Mouse (Mus musculus): Measurements from ENCODE around the gene Atg4a-ps. TPM values are rescaled to one million over a fixed set of nuclear protein-coding genes. Genes with fewer than 3 reads are reported as not detected.

Atg4a-ps gene
- polyA plus RNA-seq, 1 experiment from 2014 or later = not detected

- H3K36me3 ChIP-seq (ENCODE audit: control insufficient read depth, insufficient read depth, low read length) = no peaks in the 10 kb centered on the region
- no peak overlapping the region for H3K9ac ChIP-seq (ENCODE audit: low read depth, low read length)
- H3K27ac ChIP-seq (ENCODE audit: low read depth, low read length) = no peak overlapping the region
- no peak overlapping the region for H3K4me2 ChIP-seq (replicated peaks; ENCODE audit: low read depth, low read length)
- no peaks in the 10 kb centered on the region for H3K27me3 ChIP-seq (ENCODE audit: control insufficient read depth, insufficient read depth, low read length)
- no peak overlapping the region for H3K4me3 ChIP-seq (ENCODE audit: low read depth, low read length)
- DNase-seq (ENCODE audit: low spot score) (no peak), ATAC-seq (ENCODE audit: low FRiP score) (no peak)
- H3K4me1 ChIP-seq (replicated peaks; ENCODE audit: control insufficient read depth, insufficient read depth, low read length) = no peaks in the 10 kb centered on the region
- 88% methylated on average over 10 of the region's 10 CpGs for WGBS
- no peaks in the 10 kb centered on the region for H3K9me3 ChIP-seq (ENCODE audit: control insufficient read depth, low read length)
Observed at GRCm38 (mm10) chr3:103623893-103624470, 21.9 kb downstream of the Atg4a-ps start.

DNA sequence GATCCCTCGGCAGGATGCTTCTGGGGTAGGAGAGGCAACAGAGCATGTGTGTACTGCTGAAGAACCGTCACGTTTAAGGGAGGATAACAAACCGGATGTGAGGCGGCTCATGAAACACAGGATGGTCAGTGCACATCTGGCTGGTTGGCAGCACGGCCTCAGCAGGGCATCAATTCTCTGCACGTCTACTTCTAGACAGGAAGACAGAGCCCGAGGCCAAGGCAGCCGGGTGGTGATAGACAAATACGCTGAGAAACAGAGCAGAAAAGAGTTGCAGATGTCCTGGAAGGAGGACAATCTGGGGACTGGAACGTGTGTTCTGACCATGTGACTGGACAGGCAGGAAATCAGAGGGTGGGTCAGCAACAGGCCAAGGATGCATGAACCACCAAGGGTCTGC, 25.8 kb downstream of the Atg4a-ps start:
- no peaks in the 10 kb centered on the region for H3K4me1 ChIP-seq (replicated peaks; ENCODE audit: control insufficient read depth, insufficient read depth, low read length)
- H3K27me3 ChIP-seq (ENCODE audit: control insufficient read depth, insufficient read depth, low read length) = no peaks in the 10 kb centered on the region
- H3K9ac ChIP-seq (ENCODE audit: low read depth, low read length) = no peak overlapping the region
- no peak overlapping the region for H3K4me3 ChIP-seq (ENCODE audit: low read depth, low read length)
- no peaks in the 10 kb centered on the region for H3K36me3 ChIP-seq (ENCODE audit: control insufficient read depth, insufficient read depth, low read length)
- WGBS = 71% methylated on average over 11 of the region's 11 CpGs
- H3K27ac ChIP-seq (ENCODE audit: low read depth, low read length) = no peak overlapping the region
- H3K4me2 ChIP-seq (replicated peaks; ENCODE audit: low read depth, low read length) = no peak overlapping the region
- no peak for ATAC-seq (ENCODE audit: low FRiP score)
- H3K9me3 ChIP-seq (ENCODE audit: control insufficient read depth, low read length) = no peaks in the 10 kb centered on the region
- no peak for DNase-seq (ENCODE audit: low spot score)

DNA sequence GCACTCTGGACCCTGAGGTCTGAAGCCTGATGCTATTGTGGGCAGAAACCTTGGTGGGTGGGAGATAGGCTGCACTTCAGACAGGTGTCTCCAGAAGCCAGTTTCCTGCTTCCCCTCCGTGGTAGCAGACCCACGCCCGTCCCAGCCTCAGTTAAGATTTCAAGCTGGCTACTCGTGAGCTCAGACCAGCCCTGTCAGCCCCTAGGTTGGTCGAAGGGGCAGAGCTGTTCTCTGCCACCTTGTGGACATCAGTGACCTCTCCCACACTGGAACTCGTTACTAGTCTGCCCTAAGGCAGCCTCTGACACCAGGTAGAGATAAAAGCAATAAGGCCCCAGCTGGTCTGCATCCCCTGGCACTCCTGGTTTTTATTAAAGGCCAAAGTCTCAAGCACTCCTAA, 28.9 kb downstream of the Atg4a-ps start:
- WGBS = 50% methylated on average over 6 of the region's 6 CpGs
- no peak overlapping the region for H3K27ac ChIP-seq (ENCODE audit: low read depth, low read length)
- no peak for ATAC-seq (ENCODE audit: low FRiP score)

DNA sequence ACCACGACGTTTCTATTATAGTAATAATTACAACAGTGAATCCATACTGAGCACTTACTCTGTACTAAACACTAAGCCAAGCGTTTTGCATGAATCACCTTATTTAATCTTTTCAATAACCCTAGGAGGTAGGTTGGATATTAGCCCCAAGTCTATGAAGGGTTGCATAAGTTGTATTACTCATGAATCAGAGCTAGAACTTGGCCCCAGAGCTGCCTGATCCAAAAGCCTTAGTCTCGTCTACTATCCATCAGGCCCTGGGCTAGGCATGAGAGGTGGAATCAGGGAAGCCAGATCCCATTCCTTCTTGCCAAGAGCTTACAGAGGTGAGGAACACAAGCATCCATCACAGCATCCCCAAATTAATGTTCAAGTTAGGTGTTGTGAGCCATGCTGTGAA, 30.2 kb downstream of the Atg4a-ps start:
- H3K9ac ChIP-seq (ENCODE audit: low read depth, low read length) = no peak overlapping the region
- DNase-seq (ENCODE audit: low spot score) = no peak
- no peaks in the 10 kb centered on the region for H3K4me1 ChIP-seq (replicated peaks; ENCODE audit: control insufficient read depth, insufficient read depth, low read length)
- H3K36me3 ChIP-seq (ENCODE audit: control insufficient read depth, insufficient read depth, low read length) = no peaks in the 10 kb centered on the region
- H3K4me3 ChIP-seq (ENCODE audit: low read depth, low read length) = no peak overlapping the region
- no peak overlapping the region for H3K27ac ChIP-seq (ENCODE audit: low read depth, low read length)
- no peak for ATAC-seq (ENCODE audit: low FRiP score)
- H3K4me2 ChIP-seq (replicated peaks; ENCODE audit: low read depth, low read length) = no peak overlapping the region
- H3K27me3 ChIP-seq (ENCODE audit: control insufficient read depth, insufficient read depth, low read length) = no peaks in the 10 kb centered on the region
- WGBS = 90% methylated on average over 4 of the region's 4 CpGs
- no peaks in the 10 kb centered on the region for H3K9me3 ChIP-seq (ENCODE audit: control insufficient read depth, low read length)

More for the DNA sequence above, 28.9 kb downstream of the Atg4a-ps start:
- Histone ChIP-seq H3K4me2 (replicated peaks; ENCODE audit: low read depth, low read length) (no peak overlapping the region), H3K9ac (ENCODE audit: low read depth, low read length) (no peak overlapping the region), H3K27me3 (ENCODE audit: control insufficient read depth, insufficient read depth, low read length) (no peaks in the 10 kb centered on the region), H3K36me3 (ENCODE audit: control insufficient read depth, insufficient read depth, low read length) (no peaks in the 10 kb centered on the region), H3K4me1 (replicated peaks; ENCODE audit: control insufficient read depth, insufficient read depth, low read length) (no peaks in the 10 kb centered on the region), H3K9me3 (ENCODE audit: control insufficient read depth, low read length) (no peaks in the 10 kb centered on the region), H3K4me3 (ENCODE audit: low read depth, low read length) (no peak overlapping the region)
- no peak for DNase-seq (ENCODE audit: low spot score)

DNA sequence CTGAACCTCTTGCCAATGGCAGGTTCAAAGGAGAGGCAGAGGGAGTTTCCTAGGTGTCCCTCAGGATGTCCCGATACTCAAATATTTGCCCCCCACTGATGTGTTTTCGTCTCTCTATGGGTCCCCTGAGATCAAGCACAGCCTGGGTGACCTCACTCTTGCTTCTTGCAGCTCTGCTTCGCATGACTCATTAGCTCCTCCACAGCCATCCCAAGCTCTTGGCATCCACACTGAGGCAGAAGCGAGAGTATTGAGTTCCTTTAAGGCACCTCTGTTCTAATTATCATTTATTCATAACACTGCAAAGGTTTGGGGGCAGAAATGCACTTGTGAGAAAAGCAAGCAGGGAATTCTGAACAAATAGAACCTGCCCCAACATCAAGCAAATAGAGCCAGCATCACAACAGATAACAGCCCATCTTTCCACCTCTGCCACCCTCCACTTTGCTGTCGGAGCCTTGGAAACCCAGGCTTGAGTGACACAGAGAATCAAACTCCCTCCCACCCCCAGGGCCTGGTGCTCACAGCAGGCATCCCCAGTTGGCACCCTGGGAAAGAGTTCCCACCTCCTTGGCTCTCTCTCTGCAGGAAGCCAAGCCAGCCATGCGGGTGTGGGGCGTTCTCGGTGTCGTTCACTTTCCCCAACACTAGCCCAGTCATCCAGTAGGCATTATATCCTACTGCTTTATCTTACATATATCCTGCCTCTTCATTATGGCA, 33.1 kb downstream of the Atg4a-ps start:
- Histone ChIP-seq H3K4me1 (replicated peaks; ENCODE audit: control insufficient read depth, insufficient read depth, low read length) (no peaks in the 10 kb centered on the region), H3K9me3 (ENCODE audit: control insufficient read depth, low read length) (no peaks in the 10 kb centered on the region), H3K27ac (ENCODE audit: low read depth, low read length) (no peak overlapping the region), H3K36me3 (ENCODE audit: control insufficient read depth, insufficient read depth, low read length) (no peaks in the 10 kb centered on the region), H3K9ac (ENCODE audit: low read depth, low read length) (no peak overlapping the region), H3K27me3 (ENCODE audit: control insufficient read depth, insufficient read depth, low read length) (no peaks in the 10 kb centered on the region), H3K4me3 (ENCODE audit: low read depth, low read length) (no peak overlapping the region), H3K4me2 (replicated peaks; ENCODE audit: low read depth, low read length) (no peak overlapping the region)
- no peak for DNase-seq (ENCODE audit: low spot score)
- WGBS = 69% methylated on average over 9 of the region's 9 CpGs
- ATAC-seq (ENCODE audit: low FRiP score) = no peak

DNA sequence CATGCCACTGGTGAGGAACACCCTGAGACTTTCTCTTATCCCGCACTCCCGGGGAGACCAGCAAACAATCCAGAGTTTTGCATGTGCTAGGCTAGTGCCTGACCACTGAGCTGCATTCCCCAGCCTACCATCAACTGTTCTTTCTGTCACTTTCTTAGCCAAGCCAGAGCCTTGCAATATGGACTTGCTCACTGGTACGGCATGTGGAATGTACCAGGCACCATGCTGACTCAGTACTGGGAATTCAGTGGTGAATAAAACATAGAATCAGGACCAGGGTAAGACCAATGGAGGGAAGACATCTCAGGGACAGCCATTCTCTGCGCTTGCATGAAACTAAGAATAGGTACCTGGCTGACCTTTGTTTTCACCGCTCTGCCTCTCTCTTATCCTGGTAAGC, 35.6 kb downstream of the Atg4a-ps start:
- Histone ChIP-seq H3K4me2 (replicated peaks; ENCODE audit: low read depth, low read length) (no peak overlapping the region), H3K4me3 (ENCODE audit: low read depth, low read length) (no peak overlapping the region), H3K4me1 (replicated peaks; ENCODE audit: control insufficient read depth, insufficient read depth, low read length) (no peaks in the 10 kb centered on the region), H3K9ac (ENCODE audit: low read depth, low read length) (no peak overlapping the region), H3K36me3 (ENCODE audit: control insufficient read depth, insufficient read depth, low read length) (no peaks in the 10 kb centered on the region), H3K9me3 (ENCODE audit: control insufficient read depth, low read length) (no peaks in the 10 kb centered on the region), H3K27ac (ENCODE audit: low read depth, low read length) (no peak overlapping the region), H3K27me3 (ENCODE audit: control insufficient read depth, insufficient read depth, low read length) (no peaks in the 10 kb centered on the region)
- WGBS = 91% methylated on average over 5 of the region's 5 CpGs
- ATAC-seq (ENCODE audit: low FRiP score) (no peak), DNase-seq (ENCODE audit: low spot score) (no peak)

- WGBS = 88% methylated on average over 13 of the region's 13 CpGs
- no peak overlapping the region for H3K9ac ChIP-seq (ENCODE audit: low read depth, low read length)
- H3K27me3 ChIP-seq (ENCODE audit: control insufficient read depth, insufficient read depth, low read length) = no peaks in the 10 kb centered on the region
- no peak overlapping the region for H3K4me3 ChIP-seq (ENCODE audit: low read depth, low read length)
- no peaks in the 10 kb centered on the region for H3K9me3 ChIP-seq (ENCODE audit: control insufficient read depth, low read length)
- no peak overlapping the region for H3K27ac ChIP-seq (ENCODE audit: low read depth, low read length)
- no peaks in the 10 kb centered on the region for H3K4me1 ChIP-seq (replicated peaks; ENCODE audit: control insufficient read depth, insufficient read depth, low read length)
- ATAC-seq (ENCODE audit: low FRiP score) = no peak
- DNase-seq (ENCODE audit: low spot score) = no peak
- H3K36me3 ChIP-seq (ENCODE audit: control insufficient read depth, insufficient read depth, low read length) = no peaks in the 10 kb centered on the region
- no peak overlapping the region for H3K4me2 ChIP-seq (replicated peaks; ENCODE audit: low read depth, low read length)
Observed at GRCm38 (mm10) chr3:103606660-103607595, 38.9 kb downstream of the Atg4a-ps start.

GRCm38 (mm10) chr3:103606045-103606597, 39.7 kb downstream of the Atg4a-ps start:
- DNase-seq (ENCODE audit: low spot score) (no peak), ATAC-seq (ENCODE audit: low FRiP score) (no peak)
- Histone ChIP-seq H3K4me1 (replicated peaks; ENCODE audit: control insufficient read depth, insufficient read depth, low read length) (no peaks in the 10 kb centered on the region), H3K9ac (ENCODE audit: low read depth, low read length) (no peak overlapping the region), H3K4me3 (ENCODE audit: low read depth, low read length) (no peak overlapping the region), H3K27me3 (ENCODE audit: control insufficient read depth, insufficient read depth, low read length) (no peaks in the 10 kb centered on the region), H3K9me3 (ENCODE audit: control insufficient read depth, low read length) (no peaks in the 10 kb centered on the region), H3K27ac (ENCODE audit: low read depth, low read length) (no peak overlapping the region), H3K36me3 (ENCODE audit: control insufficient read depth, insufficient read depth, low read length) (no peaks in the 10 kb centered on the region), H3K4me2 (replicated peaks; ENCODE audit: low read depth, low read length) (no peak overlapping the region)
- 93% methylated on average over 6 of the region's 6 CpGs for WGBS

Measured in hindbrain, embryonic 11.5 days (tissue).